Mouse (Mus musculus): ENCODE measurements around the gene Gtf2a1l. TPM values are rescaled to one million over a fixed set of nuclear protein-coding genes. Genes with fewer than 3 reads are reported as not detected.

Gene Gtf2a1l
- polyA plus RNA-seq, 1 experiment from 2014 or later = 0.14 TPM

Other genes starting within 250 kb of the Gtf2a1l start
- gene Foxn2, start 227.9 kb upstream of the Gtf2a1l start, polyA plus RNA-seq (2014; fragmentation: Nextera tagmentation; extraction: Ambion mirVana) = 15.0 and 15.3 TPM in 2 replicates
- gene Ppp1r21, start 138.5 kb upstream of the Gtf2a1l start, polyA plus RNA-seq (2014; fragmentation: Nextera tagmentation; extraction: Ambion mirVana) = 16.2 and 16.6 TPM in 2 replicates
- gene Ston1, start 71.0 kb upstream of the Gtf2a1l start, polyA plus RNA-seq (2014; fragmentation: Nextera tagmentation; extraction: Ambion mirVana) = 2.8 and 2.9 TPM in 2 replicates
- not detected in 2 replicates for gene Lhcgr, start 123.3 kb downstream of the Gtf2a1l start, polyA plus RNA-seq (2014; fragmentation: Nextera tagmentation; extraction: Ambion mirVana)